Mouse (Mus musculus) kidney, embryonic 16.5 days (tissue): ENCODE data around the gene Mansc1. TPM values are rescaled to one million over a fixed set of nuclear protein-coding genes. Genes with fewer than 3 reads are reported as not detected.

Experiments used
- ATAC-seq: fragments of 200-750 bp; cut with Nextera tagmentation; 2 replicates; pipeline ENCODE4 v1.8.0; 2017; ENCODE audit warnings: moderate TSS enrichment; ENCODE audit not compliant: low FRiP score, low TSS enrichment
- H3K27ac ChIP-seq: fragments of 300-500 bp; sonication (generic); 2 replicates; pipeline ENCODE4 v1.5.1; 2014; ENCODE audit warnings: low read length
- H3K27me3 ChIP-seq: fragments of 300-500 bp; sonication (generic); 2 replicates; pipeline ENCODE4 v1.6.1; 2014; ENCODE audit warnings: low read length, control low read depth, mixed read lengths; ENCODE audit not compliant: insufficient read depth
- H3K36me3 ChIP-seq: fragments of 300-500 bp; sonication (generic); 2 replicates; pipeline ENCODE4 v1.6.1; 2014; ENCODE audit warnings: low read length, control low read depth, mixed read lengths; ENCODE audit not compliant: insufficient read depth
- H3K4me1 ChIP-seq: fragments of 300-500 bp; sonication (generic); 2 replicates; pipeline ENCODE4 v1.6.1; 2014; ENCODE audit warnings: low read length, control low read depth, mixed read lengths; ENCODE audit not compliant: insufficient read depth
- H3K4me2 ChIP-seq: fragments of 300-500 bp; sonication (generic); replicated peaks from 2 replicates; pipeline ENCODE4 v1.6.1; 2014; ENCODE audit warnings: low read depth, low read length
- H3K4me3 ChIP-seq: fragments of 300-500 bp; sonication (generic); 2 replicates; pipeline ENCODE4 v1.5.1; 2014; ENCODE audit warnings: mild to moderate bottlenecking, low read length
- H3K9ac ChIP-seq: fragments of 300-500 bp; sonication (generic); replicated peaks from 2 replicates; pipeline ENCODE4 v1.6.1; 2014; ENCODE audit warnings: low read length
- H3K9me3 ChIP-seq: fragments of 300-500 bp; sonication (generic); 2 replicates; pipeline ENCODE4 v1.6.1; 2016; ENCODE audit warnings: low read length, control low read depth
- WGBS: fragments of 180-500 bp; shearing (Covaris S2); extraction: QIAGEN DNeasy Blood & Tissue Kit; methylation state at CpG from one replicate; pipeline ENCODE4 v1.1.7; 2014; 5-methylcytosine and 5-hydroxymethylcytosine counted together
- polyA plus RNA-seq: library from polyadenylated mRNA; unstranded; fragments of >200 nt; fragmentation: Nextera tagmentation; extraction: Ambion mirVana; gene quantifications from 2 replicates; pipeline ENCODE4 v1.2.1, GENCODE M21; 2015

Mansc1 gene
- polyA plus RNA-seq, 1 experiment from 2014 or later, result 5.7 TPM

DNA sequence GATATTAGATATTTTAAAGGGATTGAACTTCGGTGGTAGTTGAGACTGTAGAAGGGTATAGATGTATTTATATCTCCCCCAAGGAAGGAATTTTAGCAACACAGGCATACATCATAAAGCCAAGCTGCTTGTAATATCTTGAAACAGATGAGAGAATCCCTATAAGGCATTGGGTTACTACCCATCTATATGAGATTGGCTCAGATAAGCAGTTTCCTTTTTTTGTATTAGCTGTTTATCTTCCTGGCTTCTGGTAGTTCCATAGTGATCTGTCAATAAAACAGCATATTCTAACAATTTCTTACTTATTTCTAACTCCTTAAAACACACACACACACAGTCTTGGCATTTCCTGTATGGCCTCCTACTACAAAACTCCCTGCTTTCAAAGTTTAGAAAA, 7.6 kb upstream of the Mansc1 start:
- peaks cover 7% of the 10 kb centered on the region for H3K4me1 ChIP-seq
- H3K4me3 ChIP-seq, result no peak overlapping the region
- no peak overlapping the region for H3K9ac ChIP-seq
- ATAC-seq, result no peak
- no peaks in the 10 kb centered on the region for H3K36me3 ChIP-seq
- H3K27me3 ChIP-seq, result no peaks in the 10 kb centered on the region
- H3K27ac ChIP-seq, result no peak overlapping the region
- H3K4me2 ChIP-seq, result no peak overlapping the region
- WGBS, result 97% methylated on average over 1 of the region's 1 CpGs
- no peaks in the 10 kb centered on the region for H3K9me3 ChIP-seq

DNA sequence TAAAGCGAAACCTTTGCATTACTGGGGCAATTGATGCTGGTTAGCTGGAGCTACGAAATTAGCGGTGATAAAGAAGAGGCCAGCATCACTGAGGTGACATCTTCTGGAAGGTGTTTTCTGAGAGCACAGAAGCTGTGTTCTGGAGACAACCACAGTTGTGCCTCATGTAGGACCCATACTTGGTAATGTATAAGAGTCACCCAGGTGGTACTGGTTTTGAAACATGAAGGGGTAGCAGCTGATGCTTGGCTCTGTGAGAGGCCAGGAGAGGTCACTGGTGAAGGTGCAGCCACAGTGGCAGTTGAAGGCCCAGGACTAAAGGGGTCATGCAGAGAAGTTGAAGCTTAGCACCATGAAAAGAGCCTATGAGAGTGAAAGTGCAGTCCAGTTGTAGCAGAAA, 6.9 kb upstream of the Mansc1 start, which contains the start of gene Borcs5:
Borcs5 (plus strand) TSS at position 301 of the 400 bp plus-strand sequence.
- Histone ChIP-seq H3K4me1 (peaks cover 7% of the 10 kb centered on the region), H3K36me3 (no peaks in the 10 kb centered on the region), H3K4me3 (no peak within 1 kb of the TSS), H3K27ac (no peak within 1 kb of the TSS), H3K9ac (no peak within 1 kb of the TSS), H3K27me3 (no peaks in the 10 kb centered on the region), H3K9me3 (no peaks in the 10 kb centered on the region), H3K4me2 (no peak within 1 kb of the TSS)
- WGBS, result 83% methylated on average over 3 of the region's 3 CpGs
- ATAC-seq, result no peak

DNA sequence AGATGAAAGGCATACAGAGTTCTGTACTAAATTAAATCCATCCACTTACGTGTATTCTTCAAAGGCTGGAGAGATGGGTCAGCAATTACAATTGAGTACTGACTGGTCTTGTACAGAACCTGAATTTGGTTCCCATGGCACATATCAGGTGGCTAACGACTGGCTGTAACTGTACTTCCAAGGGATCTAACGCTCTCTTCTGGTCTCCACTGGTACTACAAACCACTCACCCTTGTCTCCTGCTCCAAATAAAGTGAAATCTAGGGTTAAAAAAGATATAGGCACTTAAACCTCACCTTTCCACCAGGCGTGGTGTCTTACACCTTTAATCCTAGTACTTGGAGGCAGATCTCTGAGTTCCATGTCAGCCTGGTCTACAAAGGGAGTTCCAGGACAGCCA, 4.2 kb upstream of the Mansc1 start:
- Histone ChIP-seq H3K27ac (no peak overlapping the region), H3K9me3 (no peaks in the 10 kb centered on the region), H3K4me2 (no peak overlapping the region), H3K27me3 (no peaks in the 10 kb centered on the region; the same call in 1 of the 2 replicates), H3K36me3 (no peaks in the 10 kb centered on the region), H3K4me1 (peaks cover 2% of the 10 kb centered on the region), H3K4me3 (no peak overlapping the region), H3K9ac (no peak overlapping the region)
- 64% methylated on average over 4 of the region's 4 CpGs for WGBS
- ATAC-seq, result no peak

DNA sequence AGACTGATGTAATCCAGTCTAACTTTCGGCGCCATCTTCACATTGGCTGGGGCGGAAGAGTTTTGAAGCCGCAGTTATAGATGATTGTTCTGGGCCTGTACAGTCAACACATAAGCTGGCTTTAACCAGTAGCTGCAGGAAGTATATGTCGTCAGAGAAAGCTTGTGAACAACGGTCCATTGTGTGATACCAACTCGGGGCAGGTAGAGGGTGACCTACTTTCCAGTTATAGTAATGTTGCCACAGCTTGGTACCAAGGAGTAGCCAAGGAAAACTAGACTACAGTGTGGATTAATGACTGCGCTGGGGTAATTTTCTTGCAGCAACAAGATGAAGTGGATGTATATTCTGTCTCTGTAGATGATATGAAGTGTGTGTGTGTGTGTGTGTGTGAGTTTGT, 1.3 kb upstream of the Mansc1 start:
- H3K27ac ChIP-seq, result no peak overlapping the region
- WGBS, result 77% methylated on average over 8 of the region's 8 CpGs
- no peak overlapping the region for H3K4me2 ChIP-seq
- H3K9ac ChIP-seq, result no peak overlapping the region
- H3K4me1 ChIP-seq, result no peaks in the 10 kb centered on the region; the same call in 1 of the 2 replicates
- no peaks in the 10 kb centered on the region for H3K9me3 ChIP-seq
- H3K27me3 ChIP-seq, result no peaks in the 10 kb centered on the region; the same call in 1 of the 2 replicates
- no peak overlapping the region for H3K4me3 ChIP-seq
- no peaks in the 10 kb centered on the region for H3K36me3 ChIP-seq
- ATAC-seq, result no peak

DNA sequence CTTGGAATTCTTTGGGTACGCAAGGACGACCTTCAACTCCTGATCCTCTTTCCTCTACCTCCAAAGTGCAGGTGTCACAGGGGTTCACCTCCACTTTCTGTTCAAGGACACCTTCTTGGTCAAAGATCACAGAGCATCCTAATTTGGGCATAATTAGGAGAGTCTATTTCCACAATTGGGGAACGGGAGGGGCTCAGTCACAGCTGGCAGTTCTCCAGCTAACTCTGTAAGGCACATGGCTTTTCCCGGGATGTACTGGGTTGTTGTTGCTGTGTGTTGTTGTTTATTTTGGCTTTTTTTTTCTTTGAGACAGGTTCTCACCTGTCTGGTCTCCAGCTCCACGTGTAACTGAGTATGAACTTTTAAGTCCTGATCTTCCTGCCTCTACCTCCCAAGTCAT, 468 bp upstream of the Mansc1 start:
- peak overlapping the region; percentile 83 for H3K9ac ChIP-seq
- H3K4me2 ChIP-seq, result peak overlapping the region; percentile 91
- 35% methylated on average over 5 of the region's 5 CpGs for WGBS
- no peak for ATAC-seq
- no peaks in the 10 kb centered on the region for H3K9me3 ChIP-seq
- no peaks in the 10 kb centered on the region for H3K36me3 ChIP-seq
- no peaks in the 10 kb centered on the region; the same call in 1 of the 2 replicates for H3K4me1 ChIP-seq
- no peaks in the 10 kb centered on the region; the same call in 1 of the 2 replicates for H3K27me3 ChIP-seq
- H3K27ac ChIP-seq, result 0 out of 2 replicates have a peak overlapping the region, but pooled peaks have one; percentile 46
- peak overlapping the region; percentile 64 for H3K4me3 ChIP-seq

DNA sequence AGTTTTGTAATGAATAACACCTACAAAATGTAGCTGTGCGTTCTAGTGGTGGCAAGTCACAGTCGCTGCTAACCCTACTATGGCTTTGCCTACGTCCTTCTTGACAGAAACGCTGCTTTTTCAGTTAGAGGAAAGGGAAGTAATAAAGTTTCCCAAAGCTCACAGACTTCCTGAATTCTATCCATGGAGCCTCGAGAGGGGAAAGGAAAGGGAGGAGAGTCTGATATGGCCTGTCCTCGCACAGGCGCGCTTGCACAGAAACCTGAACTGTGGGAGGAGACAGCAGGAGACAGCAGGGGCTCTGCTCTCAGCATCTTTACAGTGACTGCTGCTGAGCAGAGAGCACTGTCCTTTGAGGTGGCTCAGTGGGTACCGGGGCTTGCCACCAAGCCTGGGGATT, 1.8 kb downstream of the Mansc1 start:
- 42% methylated on average over 9 of the region's 9 CpGs for WGBS
- Histone ChIP-seq H3K9ac (no peak overlapping the region), H3K4me2 (no peak overlapping the region), H3K36me3 (no peaks in the 10 kb centered on the region), H3K9me3 (no peaks in the 10 kb centered on the region), H3K27ac (peak overlapping the region; percentile 2; the same call in 1 of the 2 replicates), H3K4me1 (no peaks in the 10 kb centered on the region; the same call in 1 of the 2 replicates), H3K27me3 (no peaks in the 10 kb centered on the region; the same call in 1 of the 2 replicates), H3K4me3 (no peak overlapping the region)
- ATAC-seq, result peak; percentile 68; the same call in 1 of the 2 replicates

DNA sequence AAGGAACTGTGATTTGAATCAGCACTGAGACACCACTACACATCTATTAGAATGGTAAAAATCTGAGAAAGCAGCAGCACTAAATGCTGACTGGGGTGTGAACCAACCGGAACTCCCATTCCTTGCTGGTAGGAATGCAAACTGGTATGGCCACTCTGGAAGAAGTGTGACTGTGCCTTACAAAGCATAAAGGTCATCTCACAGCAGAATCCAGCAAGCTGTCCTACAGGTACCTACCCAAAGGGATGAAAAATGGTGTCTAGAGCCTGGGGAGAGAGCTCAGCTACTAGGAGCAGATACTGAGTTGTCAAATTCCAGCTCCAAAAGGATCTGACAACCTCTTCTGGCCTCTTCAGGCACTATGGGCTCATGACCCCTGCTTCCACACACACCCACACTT, 5.7 kb downstream of the Mansc1 start:
- no peaks in the 10 kb centered on the region for H3K36me3 ChIP-seq
- H3K9me3 ChIP-seq, result no peaks in the 10 kb centered on the region
- whole genome bisulfite sequencing, result 82% methylated on average over 1 of the region's 1 CpGs
- H3K27me3 ChIP-seq, result no peaks in the 10 kb centered on the region
- no peak overlapping the region for H3K4me2 ChIP-seq
- H3K9ac ChIP-seq, result no peak overlapping the region
- H3K4me3 ChIP-seq, result no peak overlapping the region
- H3K4me1 ChIP-seq, result no peaks in the 10 kb centered on the region; the same call in 1 of the 2 replicates
- ATAC-seq, result no peak
- no peak overlapping the region for H3K27ac ChIP-seq

DNA sequence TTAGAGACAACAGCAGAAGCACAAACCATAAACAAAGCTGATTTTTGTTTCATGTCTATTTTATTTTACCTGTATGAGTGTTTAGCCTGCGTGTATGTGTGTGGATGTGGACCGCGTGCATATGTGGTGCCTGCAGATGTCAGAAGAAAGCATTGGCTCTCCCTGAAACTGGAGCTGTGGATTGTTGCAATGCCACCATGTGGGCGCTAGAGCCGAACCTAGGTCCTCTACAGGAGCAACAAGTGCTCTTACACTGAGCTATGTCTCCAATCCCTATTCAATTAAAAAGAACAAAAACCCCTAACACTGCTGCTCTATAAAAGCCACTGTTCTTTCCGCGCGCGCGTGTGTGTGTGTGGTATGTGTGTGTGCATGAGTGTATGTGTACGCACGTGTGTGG, 6.9 kb downstream of the Mansc1 start:
- WGBS, result 72% methylated on average over 12 of the region's 12 CpGs
- Histone ChIP-seq H3K4me3 (no peak overlapping the region), H3K27me3 (no peaks in the 10 kb centered on the region), H3K9ac (no peak overlapping the region), H3K4me1 (no peaks in the 10 kb centered on the region), H3K9me3 (no peaks in the 10 kb centered on the region), H3K27ac (no peak overlapping the region), H3K4me2 (no peak overlapping the region), H3K36me3 (no peaks in the 10 kb centered on the region)
- ATAC-seq, result no peak

DNA sequence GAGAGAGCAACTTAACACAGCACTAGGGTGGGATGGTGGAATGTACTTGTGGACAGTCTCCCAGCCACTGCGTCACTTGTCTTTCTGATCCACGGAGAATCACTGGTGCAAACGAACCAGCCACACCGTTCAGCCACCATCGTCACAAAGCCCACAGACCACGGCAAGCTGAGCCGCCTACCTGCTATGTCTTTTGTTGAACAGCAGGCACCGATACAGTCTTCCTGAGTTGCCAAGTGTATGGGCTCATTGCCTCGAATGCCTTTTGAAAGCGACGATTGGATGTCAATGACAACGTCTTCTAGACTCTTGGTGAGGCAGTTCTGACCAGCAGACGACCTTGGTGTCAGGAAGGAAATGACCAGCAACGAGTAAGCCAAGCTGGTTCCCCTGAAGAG, 10.7 kb downstream of the Mansc1 start:
- Histone ChIP-seq H3K27me3 (no peaks in the 10 kb centered on the region), H3K4me1 (no peaks in the 10 kb centered on the region), H3K4me2 (no peak overlapping the region), H3K4me3 (no peak overlapping the region), H3K9ac (no peak overlapping the region), H3K27ac (no peak overlapping the region), H3K36me3 (no peaks in the 10 kb centered on the region), H3K9me3 (no peaks in the 10 kb centered on the region)
- ATAC-seq, result no peak
- WGBS, result 76% methylated on average over 14 of the region's 14 CpGs

DNA sequence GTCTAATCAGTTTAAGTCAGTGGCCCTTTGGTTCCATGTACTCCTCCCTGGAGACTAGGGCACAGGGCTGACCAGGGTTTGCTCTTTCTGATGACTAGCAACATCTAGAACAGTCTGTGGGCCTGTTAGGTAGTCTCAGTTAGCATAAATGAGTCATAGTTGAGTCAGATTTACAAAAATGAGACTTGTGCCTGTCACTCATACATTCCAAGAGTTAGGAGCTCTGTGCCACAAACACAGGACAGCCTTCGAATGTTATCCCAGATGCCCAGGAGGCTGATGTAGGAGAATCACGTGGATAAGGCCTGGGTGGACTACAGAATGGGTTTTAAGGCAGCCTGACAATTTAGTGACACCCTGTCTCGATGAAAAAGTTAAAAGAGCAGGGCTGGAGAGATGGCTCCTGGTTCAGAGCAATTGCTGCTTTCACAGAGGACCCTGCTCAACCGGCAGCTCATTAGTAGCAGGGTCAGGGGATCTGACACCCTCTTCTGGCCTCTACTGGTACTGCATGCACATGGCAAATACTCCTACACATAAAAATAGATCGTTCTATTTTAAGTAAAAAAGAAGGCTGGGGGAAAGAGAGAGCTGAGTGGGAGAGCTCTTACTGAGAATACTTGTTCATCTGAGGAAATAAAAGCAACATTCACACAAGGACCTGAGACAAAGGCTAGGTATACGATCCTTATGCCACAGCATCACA, 11.3 kb downstream of the Mansc1 start:
- no peak for ATAC-seq
- Histone ChIP-seq H3K27ac (peak overlapping the region; percentile 41; the same call in 1 of the 2 replicates), H3K4me2 (no peak overlapping the region), H3K4me3 (no peak overlapping the region), H3K9me3 (no peaks in the 10 kb centered on the region), H3K9ac (no peak overlapping the region), H3K27me3 (no peaks in the 10 kb centered on the region), H3K36me3 (no peaks in the 10 kb centered on the region), H3K4me1 (no peaks in the 10 kb centered on the region)
- 67% methylated on average over 6 of the region's 6 CpGs for whole genome bisulfite sequencing
